8 mouse cellular contexts compared by ENCODE assay signal in genomic region chr4:101168189-101168778, GRCm38 (mm10).
A peak's percentile ranks its signal among the peaks of the same experiment; 100 is the strongest.
DNase-seq lines count a peak whose midpoint lies in the region; ATAC-seq and TF ChIP-seq lines count a peak whose summit lies in the region.

No protein-coding gene starts in this region.

- no peak overlapping the region for H3K9ac ChIP-seq in heart, embryonic 11.5 days (ENCODE audit: low read depth, low read length)
- H3K9ac ChIP-seq in hindbrain, embryonic 12.5 days = no peak overlapping the region
- no peak overlapping the region for H3K9ac ChIP-seq in midbrain, embryonic 16.5 days (ENCODE audit: low read depth, low read length)

- peak; percentile 91 for DNase-seq in heart, adult 11 months
- peak; percentile 36 for DNase-seq in MN1 (ENCODE audit: low spot score)
- DNase-seq in left cerebral cortex, postnatal 14 days (ENCODE audit: low spot score in 2 of 2) = peak; percentile 52 to 65
- no peak for DNase-seq in ovary, postnatal 14 days (ENCODE audit: low spot score)

- H3K4me1 ChIP-seq in heart, embryonic 11.5 days (ENCODE audit: control insufficient read depth, insufficient read depth, low read length) = no peaks in the 10 kb centered on the region; the same call in 1 of the 2 replicates
- peaks cover 6% of the 10 kb centered on the region for H3K4me1 ChIP-seq in cortical plate, adult 2 months (ENCODE audit: control insufficient read depth, insufficient read depth, low read length)
- 0 out of 2 replicates have a peak, but pooled peaks cover 2% of the 10 kb centered on the region for H3K4me1 ChIP-seq in hindbrain, embryonic 12.5 days
- no peaks in the 10 kb centered on the region for H3K4me1 ChIP-seq in midbrain, embryonic 16.5 days (ENCODE audit: control insufficient read depth, insufficient read depth, low read length)

- no peaks in the 10 kb centered on the region for H3K27me3 ChIP-seq in heart, embryonic 11.5 days (ENCODE audit: control insufficient read depth, insufficient read depth, low read length)
- no peaks in the 10 kb centered on the region for H3K27me3 ChIP-seq in hindbrain, embryonic 12.5 days
- no peaks in the 10 kb centered on the region for H3K27me3 ChIP-seq in midbrain, embryonic 16.5 days (ENCODE audit: control insufficient read depth, insufficient read depth, low read depth, low read length)

- peak; percentile 84 for TF ChIP-seq CTCF in cortical plate, adult 2 months (IDR thresholded peaks at IDR 0.05; ENCODE audit: extremely low read depth, insufficient read depth, low read length)

- intact Hi-C loops in left cerebral cortex, postnatal 14 days (cut with DNase I) = loop anchor here (5.0 kb wide), 2 partner anchors 154 to 189 kb away; no protein-coding TSS in a partner anchor

- ATAC-seq in heart, embryonic 11.5 days (replicated peaks; ENCODE audit: insufficient number of reproducible peaks, low FRiP score, low TSS enrichment) = no peak
- peak; percentile 46 for ATAC-seq in hindbrain, embryonic 12.5 days (ENCODE audit: low FRiP score)
- ATAC-seq in midbrain, embryonic 16.5 days = peak; percentile 76

- peaks cover 8% of the 10 kb centered on the region; the same call in 1 of the 2 replicates for H3K36me3 ChIP-seq in heart, embryonic 11.5 days (ENCODE audit: control insufficient read depth, insufficient read depth, low read length)
- H3K36me3 ChIP-seq in hindbrain, embryonic 12.5 days = peaks cover 6% of the 10 kb centered on the region
- peaks cover 18% of the 10 kb centered on the region for H3K36me3 ChIP-seq in midbrain, embryonic 16.5 days (ENCODE audit: control insufficient read depth, insufficient read depth, low read length)

- H3K4me3 ChIP-seq in heart, embryonic 11.5 days (ENCODE audit: low read depth, low read length) = no peak overlapping the region
- no peak overlapping the region for H3K4me3 ChIP-seq in cortical plate, adult 2 months (ENCODE audit: insufficient read depth, low read length)
- H3K4me3 ChIP-seq in hindbrain, embryonic 12.5 days = no peak overlapping the region
- H3K4me3 ChIP-seq in midbrain, embryonic 16.5 days (ENCODE audit: low read depth, low read length) = no peak overlapping the region

- H3K4me2 ChIP-seq in heart, embryonic 11.5 days = no peak overlapping the region
- no peak overlapping the region for H3K4me2 ChIP-seq in hindbrain, embryonic 12.5 days (replicated peaks)
- H3K4me2 ChIP-seq in midbrain, embryonic 16.5 days (ENCODE audit: low read length) = no peak overlapping the region

- TF ChIP-seq POLR2A in cortical plate, adult 2 months (IDR thresholded peaks at IDR 0.05; ENCODE audit: extremely low read depth, insufficient read depth, low read length) = no peak

- no peak overlapping the region for H3K27ac ChIP-seq in heart, embryonic 11.5 days (ENCODE audit: low read depth, low read length)
- no peak overlapping the region for H3K27ac ChIP-seq in cortical plate, adult 2 months (ENCODE audit: insufficient read depth, low read length)
- H3K27ac ChIP-seq in hindbrain, embryonic 12.5 days = no peak overlapping the region
- H3K27ac ChIP-seq in midbrain, embryonic 16.5 days (ENCODE audit: low read length) = no peak overlapping the region

- WGBS in heart, embryonic 11.5 days (ENCODE audit: insufficient replicate concordance) = 51% methylated on average over 6 of the region's 6 CpGs
- 59% methylated on average over 6 of the region's 6 CpGs for WGBS in hindbrain, embryonic 12.5 days
- 46% methylated on average over 6 of the region's 6 CpGs for WGBS in midbrain, embryonic 16.5 days

- H3K9me3 ChIP-seq in heart, embryonic 11.5 days (replicated peaks; ENCODE audit: control insufficient read depth, low read length) = no peaks in the 10 kb centered on the region
- H3K9me3 ChIP-seq in hindbrain, embryonic 12.5 days (replicated peaks) = no peaks in the 10 kb centered on the region
- no peaks in the 10 kb centered on the region for H3K9me3 ChIP-seq in midbrain, embryonic 16.5 days (replicated peaks; ENCODE audit: control insufficient read depth, low read length, poor library complexity, severe bottlenecking)
